Mouse (Mus musculus) MEL (cell line): ENCODE measurements around the gene Treml2.

Experiments used
- CHD2 ChIP-seq: IDR thresholded peaks from 2 replicates; pipeline ENCODE4 v1.6.1; 2011; ENCODE audit warnings: low read length, improper control_type of control experiment
- HCFC1 ChIP-seq: IDR thresholded peaks from 2 replicates; pipeline ENCODE4 v1.6.1; 2012; ENCODE audit warnings: low read depth, mild to moderate bottlenecking, inconsistent platforms, low read length, improper control_type of control experiment, moderate library complexity
- JUND ChIP-seq: IDR thresholded peaks from 2 replicates; pipeline ENCODE4 v1.6.1; 2011; ENCODE audit warnings: low read depth, mild to moderate bottlenecking, improper control_type of control experiment, low read length
- MAX ChIP-seq: IDR thresholded peaks from 2 replicates; pipeline ENCODE4 v1.6.1; 2011; ENCODE audit warnings: low read length, improper control_type of control experiment

DNA sequence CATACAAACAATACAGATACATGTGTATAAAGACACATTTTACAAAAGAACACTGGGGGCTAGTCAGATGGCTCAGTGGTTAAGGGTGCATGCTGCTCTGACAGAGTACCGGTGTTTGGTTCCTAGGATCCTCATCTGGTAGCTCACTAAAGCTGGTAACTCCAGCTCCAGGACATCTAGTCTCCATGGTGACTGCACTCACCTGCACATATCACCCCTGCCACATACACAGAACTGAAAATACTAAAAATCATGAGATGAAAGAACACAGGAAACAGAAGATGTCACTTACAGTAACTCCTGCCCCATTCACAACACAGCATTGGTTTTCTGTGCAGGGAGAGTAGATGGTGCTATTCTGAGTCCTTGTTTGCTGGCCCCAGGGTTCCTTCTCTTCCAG is 19.4 kb downstream of the Treml2 start:
- no peak for TF ChIP-seq CHD2
- no peak for TF ChIP-seq MAX
- no peak for TF ChIP-seq HCFC1
- no peak for TF ChIP-seq JUND
